Mouse (Mus musculus) cerebellum, postnatal 25 days (tissue): ENCODE data around the gene Theg.
A peak's percentile ranks its signal among the peaks of the same experiment; 100 is the strongest.

Experiments
- DNase-seq, 2 experiments: peaks; one replicate each; pipeline ENCODE4 v3.0.0; 2021; ENCODE audit warnings: mixed read lengths in 2 of 2

The Theg gene

GRCm38 (mm10) chr10:79535431-79535830 is 51.7 kb downstream of the Theg start:
- no peak for DNase-seq

DNA sequence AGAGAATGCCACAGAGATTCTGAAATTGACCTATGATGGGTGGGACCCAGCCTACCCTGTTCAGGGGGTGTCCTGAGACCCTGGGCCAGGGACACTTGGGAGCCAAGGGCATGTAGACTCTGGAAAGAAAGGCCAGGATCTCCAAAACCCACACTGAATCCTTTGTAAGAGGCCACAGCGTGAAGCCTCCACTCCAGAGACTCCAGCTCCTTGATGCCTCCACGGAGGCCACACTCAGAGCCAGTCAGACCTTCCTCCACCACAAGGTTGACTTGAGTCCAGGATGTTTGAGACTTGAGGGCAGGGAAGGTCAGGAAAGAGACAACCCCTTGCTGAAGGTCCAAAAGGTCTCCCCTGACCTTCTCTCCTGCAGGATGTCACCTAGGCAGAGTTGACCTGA is 52.7 kb downstream of the Theg start:
- peak in 1 of 2 experiments; percentile 1 for DNase-seq

DNA sequence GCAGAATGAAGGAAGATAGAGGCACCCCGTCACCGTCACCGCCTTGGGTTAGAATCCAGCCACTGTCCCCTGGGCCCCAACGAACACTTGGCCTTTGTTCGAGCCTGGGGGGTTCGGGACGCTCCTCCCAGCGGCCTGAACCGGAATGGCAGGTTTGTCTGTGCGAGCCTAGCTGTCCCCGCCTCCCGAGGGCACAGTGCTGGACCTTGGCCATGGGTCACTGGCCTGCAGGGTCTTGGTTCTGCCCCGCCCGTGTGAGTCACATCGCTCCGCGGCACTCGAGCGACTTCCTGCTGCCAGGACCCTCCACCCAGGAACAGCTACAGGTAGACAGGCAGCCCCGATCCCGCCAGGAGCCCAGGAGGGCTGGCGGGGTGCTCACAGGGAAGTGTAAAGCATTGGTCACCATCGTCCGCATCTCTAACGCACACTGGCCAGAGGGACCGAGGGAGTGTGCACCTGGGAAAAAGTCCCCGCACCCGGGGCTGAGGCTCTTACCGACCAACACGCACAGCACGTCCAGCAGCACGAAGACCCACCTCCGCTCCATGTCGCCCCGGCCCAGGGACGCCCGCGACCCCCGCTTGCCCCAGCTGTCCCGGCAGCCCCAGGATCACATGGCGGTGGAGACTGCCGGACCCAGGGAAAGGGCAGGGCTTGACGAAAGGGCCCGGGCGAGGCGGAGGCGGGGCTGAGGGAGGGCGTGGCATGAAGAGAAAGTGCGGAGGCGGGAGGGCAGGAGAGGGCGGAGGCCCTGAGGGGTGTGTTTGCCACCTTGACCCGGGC is 53.8 kb downstream of the Theg start, which contains the start of gene Plpp2:
Gene Plpp2, minus strand, starts transcription at position 671 of the 786 bp plus-strand sequence.
- DNase-seq, result peak; percentile 60 to 75

GRCm38 (mm10) chr10:79532678-79533077 is 54.5 kb downstream of the Theg start:
- DNase-seq, result peak in 1 of 2 experiments; percentile 4

- DNase-seq, result peak; percentile 2 to 3
Measured at GRCm38 (mm10) chr10:79531593-79531992, 55.5 kb downstream of the Theg start.

DNA sequence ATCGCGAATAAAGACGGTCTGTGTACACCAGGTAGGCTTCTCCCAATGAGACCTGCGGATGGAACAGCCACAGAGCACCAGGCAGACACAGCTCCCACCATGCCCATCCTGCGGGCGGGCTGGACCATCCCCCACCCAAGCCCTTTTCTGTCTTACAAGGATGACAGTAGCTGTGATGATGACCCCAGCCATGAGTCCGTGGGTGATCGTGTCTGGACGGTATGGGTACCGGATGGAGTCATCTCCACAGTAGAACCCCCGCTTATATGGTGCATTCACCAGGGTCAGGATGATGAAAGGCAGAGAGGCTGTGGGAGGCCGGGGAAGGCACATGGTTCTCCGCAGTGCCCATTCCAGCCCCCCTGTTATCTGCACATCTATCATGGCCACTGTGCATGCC is 56.4 kb downstream of the Theg start:
- peak in 1 of 2 experiments; percentile 1 for DNase-seq

DNA sequence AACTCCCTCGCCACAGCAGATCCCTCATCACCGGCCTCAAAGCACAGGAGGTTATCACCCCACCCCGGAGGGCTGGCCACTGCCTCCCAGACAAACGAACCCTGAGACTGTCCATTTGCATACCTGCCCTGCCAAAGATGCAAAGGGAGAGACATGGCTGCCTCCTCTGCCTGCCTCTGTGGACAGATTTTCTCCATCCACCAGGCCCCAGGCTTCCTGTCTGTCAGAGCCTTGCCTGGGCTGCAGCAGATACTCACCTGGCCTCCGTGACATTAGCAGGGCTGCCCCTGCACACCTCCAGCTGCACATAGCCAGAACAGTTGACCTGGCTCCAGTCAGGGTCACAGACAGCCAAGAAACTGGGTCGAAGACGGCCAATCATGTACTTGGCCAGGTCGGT is 56.9 kb downstream of the Theg start:
- DNase-seq, result peak in 1 of 2 experiments; percentile 2

GRCm38 (mm10) chr10:79528081-79528480 is 59.0 kb downstream of the Theg start:
- no peak for DNase-seq

GRCm38 (mm10) chr10:79527453-79527845 is 59.7 kb downstream of the Theg start:
- peak in 1 of 2 experiments; percentile 3 for DNase-seq

- DNase-seq, result peak in 1 of 2 experiments; percentile 2
Measured at GRCm38 (mm10) chr10:79526661-79527452, 60.3 kb downstream of the Theg start.
